Mouse (Mus musculus): ENCODE measurements around the gene Gbp9. TPM values are rescaled to one million over a fixed set of nuclear protein-coding genes. Genes with fewer than 3 reads are reported as not detected.
"Not testable (repeated sequence)": the region's sequence is repeated elsewhere in the genome, so short reads cannot be mapped to it uniquely, and the experiment has no call there.

The Gbp9 gene
- 0.75 and 0.81 TPM in 2 replicates for polyA plus RNA-seq (2016; fragmentation: Nextera tagmentation; extraction: Ambion mirVana)

DNA sequence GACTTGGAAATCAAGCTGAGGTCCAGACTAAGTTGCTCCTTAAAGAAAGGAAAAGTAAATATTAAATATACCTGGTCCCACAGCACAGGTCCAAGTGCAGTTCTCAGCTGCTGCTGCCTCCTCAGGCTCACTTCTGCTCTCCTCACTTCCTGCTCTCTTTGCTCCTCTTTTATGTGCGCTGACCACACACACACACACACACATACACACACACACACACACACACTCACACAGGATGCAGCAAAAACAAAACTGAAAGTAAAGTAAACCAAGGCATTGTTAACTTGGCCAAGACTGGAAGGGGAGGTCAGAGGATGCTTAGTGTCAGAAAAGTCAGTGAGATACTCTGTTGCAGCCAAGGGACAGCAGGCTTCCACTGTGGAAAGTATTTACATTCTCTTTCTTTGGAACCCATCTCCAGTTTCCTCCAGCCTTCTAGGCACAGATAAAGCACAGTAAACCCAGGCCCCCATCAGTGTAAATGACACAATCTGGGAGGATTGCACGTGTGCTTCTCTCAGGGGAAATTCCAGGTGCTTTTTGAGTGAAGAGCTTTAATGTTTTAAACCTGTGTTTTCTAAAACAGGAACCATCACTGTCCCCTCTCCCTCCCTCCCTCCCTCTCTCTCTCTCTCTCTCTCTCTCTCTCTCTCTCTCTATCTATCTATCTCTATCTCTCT lies at the start of gene Gbp9, which contains the start of the genes Gbp8 and Gbp4:
TSS of gene Gbp9 (minus strand) at position 131 of the 680 bp plus-strand sequence.
TSS of gene Gbp8 (minus strand) at position 132 of the 680 bp plus-strand sequence.
TSS of gene Gbp4 (minus strand) at position 178 of the 680 bp plus-strand sequence.
- not testable (repeated sequence) for H3K4me1 ChIP-seq; H3K36me3 ChIP-seq; H3K27me3 ChIP-seq (ENCODE audit: low read depth, poor library complexity, severe bottlenecking); DNase-seq (ENCODE audit: low spot score); H3K9me3 ChIP-seq (replicated peaks); H3K27ac ChIP-seq; H3K4me3 ChIP-seq
- 29% methylated on average over 2 of the region's 2 CpGs for WGBS

GRCm38 (mm10) chr5:105181446-105181845 lies 42.1 kb upstream of the Gbp9 start:
- Histone ChIP-seq H3K27ac (no peak overlapping the region), H3K9me3 (replicated peaks) (no peaks in the 10 kb centered on the region), H3K36me3 (no peaks in the 10 kb centered on the region), H3K4me1 (no peaks in the 10 kb centered on the region), H3K4me3 (no peak overlapping the region), H3K27me3 (ENCODE audit: low read depth, poor library complexity, severe bottlenecking) (no peaks in the 10 kb centered on the region)
- no peak for DNase-seq (ENCODE audit: low spot score)

DNA sequence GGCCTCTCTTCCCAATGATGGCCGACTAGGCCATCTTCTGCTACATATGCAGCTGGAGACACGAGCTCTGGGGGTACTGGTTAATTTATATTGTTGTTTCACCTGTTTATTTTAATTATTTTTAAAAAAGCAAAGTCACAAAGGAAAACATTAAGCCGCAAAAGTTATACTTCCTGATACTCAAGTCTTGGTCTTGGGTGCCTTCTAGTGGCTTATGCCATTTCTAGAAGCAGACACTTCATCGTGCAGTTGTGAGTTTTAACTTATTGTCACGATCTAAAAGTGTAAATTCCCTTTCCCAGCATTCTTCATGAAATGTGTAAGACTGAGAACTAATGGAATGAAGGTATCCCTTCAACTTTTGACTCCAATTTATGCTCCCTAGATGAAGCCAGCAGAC lies 17.2 kb upstream of the Gbp9 start:
- Histone ChIP-seq H3K27ac (no peak overlapping the region), H3K9me3 (replicated peaks) (no peaks in the 10 kb centered on the region), H3K36me3 (no peaks in the 10 kb centered on the region), H3K27me3 (ENCODE audit: low read depth, poor library complexity, severe bottlenecking) (no peaks in the 10 kb centered on the region), H3K4me1 (no peaks in the 10 kb centered on the region), H3K4me3 (no peak overlapping the region)
- DNase-seq (ENCODE audit: low spot score) = no peak
- 84% methylated on average over 5 of the region's 5 CpGs for WGBS

DNA sequence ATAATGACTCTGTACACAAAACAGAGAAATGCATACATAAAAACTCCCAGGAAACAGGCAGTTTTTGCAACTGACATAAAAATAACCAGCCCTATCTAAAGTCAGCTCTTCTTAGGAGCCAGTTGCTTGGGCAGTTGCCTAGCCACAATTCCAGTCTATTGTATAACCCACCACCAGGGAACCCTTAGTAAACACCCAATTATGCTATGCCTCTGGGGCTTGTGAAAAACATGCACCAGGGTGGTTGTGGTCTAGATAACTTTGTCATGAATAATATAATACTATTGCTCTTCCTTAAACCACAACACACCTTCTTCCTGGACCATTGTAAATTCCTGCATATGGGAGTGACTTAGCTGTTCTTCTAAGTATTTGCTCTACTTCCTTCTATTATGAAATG lies 14.7 kb upstream of the Gbp9 start:
- Histone ChIP-seq H3K4me1 (no peaks in the 10 kb centered on the region), H3K36me3 (no peaks in the 10 kb centered on the region), H3K27me3 (ENCODE audit: low read depth, poor library complexity, severe bottlenecking) (no peaks in the 10 kb centered on the region), H3K9me3 (replicated peaks) (no peaks in the 10 kb centered on the region), H3K4me3 (no peak overlapping the region), H3K27ac (no peak overlapping the region)
- DNase-seq (ENCODE audit: low spot score) = no peak

DNA sequence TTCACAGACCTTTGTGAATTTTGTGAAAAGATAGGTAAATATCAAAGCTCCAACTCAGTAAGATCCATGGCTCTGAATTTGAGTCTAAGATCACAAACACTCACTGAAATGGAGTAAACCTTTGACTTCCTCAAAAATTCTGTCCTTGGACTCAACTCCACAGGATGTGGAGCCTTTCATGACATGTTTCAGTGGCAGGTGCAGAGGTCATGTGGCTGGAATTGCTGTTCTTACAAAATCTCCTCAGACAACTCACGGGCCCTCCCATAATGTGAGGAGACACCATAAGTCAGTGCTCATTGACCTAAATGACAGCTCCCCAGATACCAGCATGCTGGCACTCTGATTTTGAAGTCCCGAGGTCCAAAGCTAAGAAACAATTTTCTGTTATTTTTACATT lies 8.7 kb upstream of the Gbp9 start:
- not testable (repeated sequence) for DNase-seq (ENCODE audit: low spot score); H3K9me3 ChIP-seq (replicated peaks); H3K4me1 ChIP-seq; H3K36me3 ChIP-seq; H3K27me3 ChIP-seq (ENCODE audit: low read depth, poor library complexity, severe bottlenecking); H3K4me3 ChIP-seq; H3K27ac ChIP-seq
- WGBS = 76% methylated on average over 2 of the region's 2 CpGs

DNA sequence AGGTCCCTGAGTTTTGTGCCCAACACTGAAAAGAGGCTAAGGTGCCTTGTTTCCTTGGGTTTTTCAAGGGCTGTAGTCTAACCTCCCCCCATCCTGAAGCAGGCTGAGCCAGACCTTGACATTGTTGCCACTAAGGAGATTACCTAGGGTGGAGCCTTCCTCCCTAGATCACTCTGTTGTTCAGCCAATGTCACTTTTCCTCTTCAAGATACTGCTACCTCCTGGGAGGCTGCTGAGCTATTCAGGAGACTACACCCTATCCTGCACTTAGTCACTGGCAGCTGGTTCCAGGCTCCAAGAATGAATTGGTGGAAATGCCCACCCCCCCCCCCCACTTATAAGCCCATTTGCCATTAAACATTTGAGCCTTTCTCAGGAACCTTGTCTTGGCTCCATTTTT lies 7.1 kb upstream of the Gbp9 start:
- H3K4me3 ChIP-seq = no peak overlapping the region
- DNase-seq (ENCODE audit: low spot score) = no peak
- no peak overlapping the region for H3K27ac ChIP-seq
- no peaks in the 10 kb centered on the region for H3K27me3 ChIP-seq (ENCODE audit: low read depth, poor library complexity, severe bottlenecking)
- no peaks in the 10 kb centered on the region for H3K4me1 ChIP-seq
- H3K36me3 ChIP-seq = no peaks in the 10 kb centered on the region
- H3K9me3 ChIP-seq (replicated peaks) = no peaks in the 10 kb centered on the region

DNA sequence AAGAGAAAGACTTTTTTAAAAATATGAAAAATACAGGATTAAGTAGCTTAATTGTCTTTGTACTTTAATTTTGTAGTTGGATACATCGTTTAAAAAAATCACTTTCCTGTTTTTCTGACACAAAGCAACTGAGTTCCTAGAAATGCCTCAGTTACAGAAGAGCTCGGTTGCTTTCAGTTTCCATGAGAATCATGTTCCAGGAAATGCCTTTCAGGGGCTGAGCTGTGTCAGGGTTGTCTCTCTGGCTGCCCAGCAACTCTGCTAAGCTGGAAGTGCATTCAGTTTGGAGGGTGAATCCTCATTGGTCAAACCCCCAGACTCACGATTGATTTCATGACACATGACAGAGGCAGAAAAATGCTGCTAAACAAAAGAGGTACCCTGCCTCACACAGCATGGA lies 6.4 kb upstream of the Gbp9 start:
- not testable (repeated sequence) for H3K4me3 ChIP-seq; H3K36me3 ChIP-seq; H3K27ac ChIP-seq; DNase-seq (ENCODE audit: low spot score); H3K4me1 ChIP-seq; H3K9me3 ChIP-seq (replicated peaks); H3K27me3 ChIP-seq (ENCODE audit: low read depth, poor library complexity, severe bottlenecking)
- WGBS = 71% methylated on average over 3 of the region's 3 CpGs

GRCm38 (mm10) chr5:105140089-105140810 lies 911 bp upstream of the Gbp9 start:
- not testable (repeated sequence) for H3K27ac ChIP-seq; H3K4me3 ChIP-seq; H3K36me3 ChIP-seq; DNase-seq (ENCODE audit: low spot score); H3K9me3 ChIP-seq (replicated peaks); H3K4me1 ChIP-seq; H3K27me3 ChIP-seq (ENCODE audit: low read depth, poor library complexity, severe bottlenecking)
- WGBS = 67% methylated on average over 2 of the region's 2 CpGs

GRCm38 (mm10) chr5:105138906-105139305 lies 433 bp downstream of the Gbp9 start:
- no peak overlapping the region for H3K27ac ChIP-seq
- H3K4me3 ChIP-seq = no peak overlapping the region
- WGBS = 81% methylated on average over 1 of the region's 1 CpGs
- H3K27me3 ChIP-seq (ENCODE audit: low read depth, poor library complexity, severe bottlenecking) = no peaks in the 10 kb centered on the region
- H3K9me3 ChIP-seq (replicated peaks) = no peaks in the 10 kb centered on the region
- DNase-seq (ENCODE audit: low spot score) = no peak
- no peaks in the 10 kb centered on the region for H3K4me1 ChIP-seq
- no peaks in the 10 kb centered on the region for H3K36me3 ChIP-seq

DNA sequence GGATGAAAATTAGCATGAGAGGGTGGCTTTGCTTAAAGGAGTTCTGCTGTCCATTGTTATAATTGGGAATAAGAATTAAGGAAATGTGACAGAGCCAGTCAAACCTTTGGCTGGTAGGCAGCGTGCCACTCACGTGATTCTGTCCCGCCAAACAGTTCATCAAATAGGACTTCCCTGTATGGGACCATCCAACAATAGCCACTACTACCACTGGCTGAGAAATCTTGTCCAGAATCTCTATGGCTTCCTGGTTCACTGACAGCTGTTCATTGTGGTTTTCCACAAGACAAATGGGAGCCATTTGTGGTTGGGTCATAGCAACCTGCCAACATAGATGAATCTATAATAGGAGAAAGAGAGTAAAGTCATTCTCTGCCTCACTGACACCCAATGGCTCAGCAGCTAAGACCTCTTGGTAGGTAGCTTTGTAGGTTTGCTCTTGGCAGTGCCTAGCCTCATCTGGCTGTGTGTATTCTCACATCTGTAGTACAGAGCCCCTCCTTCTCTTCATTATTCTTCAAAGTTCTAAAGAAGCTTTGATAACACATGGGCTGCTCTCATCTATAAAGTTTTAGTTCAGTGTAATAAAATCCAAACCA lies 2.5 kb downstream of the Gbp9 start:
- not testable (repeated sequence) for H3K9me3 ChIP-seq (replicated peaks); H3K27ac ChIP-seq; H3K27me3 ChIP-seq (ENCODE audit: low read depth, poor library complexity, severe bottlenecking); H3K4me1 ChIP-seq; H3K4me3 ChIP-seq; H3K36me3 ChIP-seq; DNase-seq (ENCODE audit: low spot score)
- 97% methylated on average over 3 of the region's 3 CpGs for WGBS

DNA sequence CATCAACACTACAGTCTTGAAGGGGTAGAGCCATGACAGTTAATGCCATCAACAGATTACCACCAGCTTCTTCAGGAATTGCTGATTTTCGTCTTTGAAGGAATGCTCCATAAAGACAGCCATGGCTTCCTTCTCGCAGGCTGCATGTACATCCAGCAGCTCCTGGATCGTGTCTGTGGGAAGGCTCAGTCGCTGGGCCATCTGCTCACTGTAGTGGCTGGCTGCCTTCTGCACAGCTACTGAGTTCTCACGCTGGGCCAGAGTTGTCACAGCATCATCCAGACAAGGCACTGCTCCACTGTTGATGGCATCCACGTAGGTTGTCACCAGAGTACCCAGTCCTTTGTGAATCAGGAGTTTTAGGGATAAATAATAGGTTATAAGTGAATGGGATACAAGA lies 17.6 kb downstream of the Gbp9 start:
- WGBS = 85% methylated on average over 6 of the region's 6 CpGs

DNA sequence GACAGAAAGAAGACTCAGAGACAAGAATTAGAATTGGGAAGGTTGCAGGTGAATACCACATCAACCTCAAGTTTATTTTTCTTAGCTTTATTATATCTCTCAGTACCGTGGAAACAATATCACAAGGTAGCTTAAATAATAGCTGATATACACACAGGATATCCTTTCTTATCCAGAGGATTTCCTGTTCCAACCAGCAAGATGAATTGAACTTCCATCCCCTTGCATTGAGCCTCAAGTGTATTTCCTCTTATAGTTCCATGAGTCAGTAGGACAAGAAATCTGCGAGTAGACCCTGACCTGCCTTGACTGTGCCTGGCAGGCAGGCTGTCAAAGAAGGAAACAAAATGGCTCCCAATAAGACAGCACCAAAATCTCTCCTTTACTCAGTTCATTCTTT lies 23.6 kb downstream of the Gbp9 start:
- H3K4me3 ChIP-seq = no peak overlapping the region
- no peaks in the 10 kb centered on the region for H3K4me1 ChIP-seq
- no peaks in the 10 kb centered on the region for H3K9me3 ChIP-seq (replicated peaks)
- H3K36me3 ChIP-seq = no peaks in the 10 kb centered on the region
- 87% methylated on average over 2 of the region's 2 CpGs for WGBS
- DNase-seq (ENCODE audit: low spot score) = no peak
- no peak overlapping the region for H3K27ac ChIP-seq
- H3K27me3 ChIP-seq (ENCODE audit: low read depth, poor library complexity, severe bottlenecking) = no peaks in the 10 kb centered on the region

More for the DNA sequence above, 17.6 kb downstream of the Gbp9 start:
- not testable (repeated sequence) for H3K9me3 ChIP-seq (replicated peaks); H3K36me3 ChIP-seq; H3K4me1 ChIP-seq; H3K27ac ChIP-seq; DNase-seq (ENCODE audit: low spot score); H3K27me3 ChIP-seq (ENCODE audit: low read depth, poor library complexity, severe bottlenecking); H3K4me3 ChIP-seq

- Histone ChIP-seq H3K9me3 (replicated peaks) (no peaks in the 10 kb centered on the region), H3K27ac (no peak overlapping the region), H3K27me3 (ENCODE audit: low read depth, poor library complexity, severe bottlenecking) (no peaks in the 10 kb centered on the region), H3K4me3 (no peak overlapping the region), H3K36me3 (no peaks in the 10 kb centered on the region), H3K4me1 (no peaks in the 10 kb centered on the region)
- no peak for DNase-seq (ENCODE audit: low spot score)
- WGBS = 89% methylated on average over 2 of the region's 2 CpGs
These were observed 24.6 kb downstream of the Gbp9 start for GRCm38 (mm10) chr5:105114696-105115095.
